Mouse (Mus musculus) ES-E14 (cell line): ENCODE results near the gene Pcmt1.

Source experiments
- CHD2 ChIP-seq: IDR thresholded peaks from 2 replicates; pipeline ENCODE4 v1.6.1; 2014; ENCODE audit warnings: mild to moderate bottlenecking, low read depth, low read length, inconsistent platforms
- MAFK ChIP-seq: IDR thresholded peaks from 2 replicates; pipeline ENCODE4 v1.6.1; 2014; ENCODE audit warnings: mild to moderate bottlenecking, low read depth, low read length, inconsistent platforms; ENCODE audit not compliant: insufficient read depth

DNA sequence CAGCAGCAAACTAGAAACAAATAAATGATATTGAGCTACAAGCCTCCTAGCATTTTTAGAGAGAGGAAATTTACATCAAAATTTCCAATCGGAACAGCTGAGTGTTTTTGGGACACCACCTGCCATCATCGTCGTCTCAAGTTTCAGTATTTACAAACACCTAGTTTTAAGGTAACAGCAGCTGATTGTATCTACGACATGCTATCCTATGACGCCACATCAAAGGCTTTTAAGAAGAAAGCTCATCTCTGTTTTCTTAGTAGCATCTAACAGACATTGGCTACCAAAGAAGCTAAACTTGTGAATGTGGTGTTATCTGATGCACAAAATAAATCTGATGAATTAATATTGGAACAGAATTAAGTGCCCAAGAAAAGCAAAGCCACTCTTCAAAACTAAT lies 50.6 kb downstream of the Pcmt1 start:
- TF ChIP-seq CHD2, result no peak
- no peak for TF ChIP-seq MAFK
